Mouse (Mus musculus): ENCODE measurements around the gene Olfr726. TPM values are rescaled to one million over a fixed set of nuclear protein-coding genes. Genes with fewer than 3 reads are reported as not detected.

Gene Olfr726
- total and polyA plus RNA-seq, 3 experiments: 0.27 TPM; not detected in 2

DNA sequence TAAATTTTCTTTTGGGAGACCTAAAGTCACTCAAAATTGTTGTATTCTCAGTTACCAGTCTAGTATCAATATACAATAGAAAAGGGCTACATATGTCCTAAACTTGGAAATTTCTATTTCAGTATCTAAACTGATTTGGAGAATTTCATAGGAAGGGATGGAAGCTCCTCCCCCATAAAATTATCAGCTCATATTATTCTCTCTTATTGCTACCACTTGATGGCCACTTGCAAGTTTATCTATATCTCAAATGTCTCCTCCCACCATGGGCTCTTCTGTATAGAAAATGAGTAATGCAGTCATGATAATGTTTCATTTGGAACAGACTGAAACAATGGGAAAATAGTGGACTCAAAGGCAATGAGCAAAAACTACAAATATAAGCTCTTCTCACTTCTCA is 50.5 kb downstream of the Olfr726 start, which contains the start of gene Olfr725:
TSS of gene Olfr725 (minus strand) at position 101 of the 400 bp plus-strand sequence.
- DNase-seq (ENCODE audit: low spot score): no peak
- TF ChIP-seq GATA1 (IDR thresholded peaks at IDR 0.05; ENCODE audit: borderline replicate concordance, low read length): no peak
- no peak for TF ChIP-seq CTCF (IDR thresholded peaks at IDR 0.05; ENCODE audit: low read depth, low read length)
- TF ChIP-seq GATA2 (IDR thresholded peaks at IDR 0.05; ENCODE audit: borderline replicate concordance, low read depth, low read length): no peak
- no peak for TF ChIP-seq POLR2AphosphoS5 (IDR thresholded peaks at IDR 0.05; ENCODE audit: insufficient replicate concordance, low read depth, low read length)
- TF ChIP-seq TAL1 (conservative IDR thresholded peaks at IDR 0.05; ENCODE audit: low read depth, low read length): no peak
- ATAC-seq (ENCODE audit: extremely low read depth, insufficient number of reproducible peaks, low FRiP score, poor library complexity, severe bottlenecking): no peak
- Histone ChIP-seq H3K27me3 (ENCODE audit: insufficient read depth, low read length) (no peaks in the 10 kb centered on the region), H3K4me1 (ENCODE audit: insufficient read depth, low read depth, low read length) (no peaks in the 10 kb centered on the region), H3K9me3 (replicated peaks) (no peaks in the 10 kb centered on the region), H3K36me3 (replicated peaks) (no peaks in the 10 kb centered on the region), H3K4me3 (ENCODE audit: low read depth, low read length) (no peak within 1 kb of the TSS)

Other genes starting within 250 kb of the Olfr726 start
- gene Olfr722, start 189.0 kb downstream of the Olfr726 start, total RNA-seq (2014; fragmentation: Nextera tagmentation): not detected in 2 replicates
- not detected in 2 replicates for gene Olfr722, start 189.0 kb downstream of the Olfr726 start, total RNA-seq (2017)
- not detected in 2 replicates for gene Olfr722, start 189.0 kb downstream of the Olfr726 start, polyA plus RNA-seq (2012)
- gene Olfr723, start 159.2 kb downstream of the Olfr726 start, total RNA-seq (2014; fragmentation: Nextera tagmentation): not detected in 2 replicates
- gene Olfr723, start 159.2 kb downstream of the Olfr726 start, total RNA-seq (2017): not detected in 2 replicates
- not detected in 2 replicates for gene Olfr723, start 159.2 kb downstream of the Olfr726 start, polyA plus RNA-seq (2012)
- gene Olfr724, start 127.7 kb downstream of the Olfr726 start, total RNA-seq (2014; fragmentation: Nextera tagmentation): not detected in 2 replicates
- not detected in 2 replicates for gene Olfr724, start 127.7 kb downstream of the Olfr726 start, total RNA-seq (2017)
- not detected in 2 replicates for gene Olfr724, start 127.7 kb downstream of the Olfr726 start, polyA plus RNA-seq (2012)
- not detected in 2 replicates for gene Olfr725, start 50.6 kb downstream of the Olfr726 start, total RNA-seq (2014; fragmentation: Nextera tagmentation)
- 0.17 TPM in 1 of 2 replicates, not detected in the other for gene Olfr725, start 50.6 kb downstream of the Olfr726 start, total RNA-seq (2017)
- gene Olfr725, start 50.6 kb downstream of the Olfr726 start, polyA plus RNA-seq (2012): not detected in 2 replicates
- not detected in 2 replicates for gene Olfr727, start 32.2 kb upstream of the Olfr726 start, total RNA-seq (2014; fragmentation: Nextera tagmentation)
- gene Olfr727, start 32.2 kb upstream of the Olfr726 start, total RNA-seq (2017): not detected in 2 replicates
- gene Olfr727, start 32.2 kb upstream of the Olfr726 start, polyA plus RNA-seq (2012): not detected in 2 replicates
- not detected in 2 replicates for gene Olfr728, start 51.7 kb upstream of the Olfr726 start, total RNA-seq (2014; fragmentation: Nextera tagmentation)
- gene Olfr728, start 51.7 kb upstream of the Olfr726 start, total RNA-seq (2017): 0.22 and 0.23 TPM in 2 replicates
- not detected in 2 replicates for gene Olfr728, start 51.7 kb upstream of the Olfr726 start, polyA plus RNA-seq (2012)
- not detected in 2 replicates for gene Olfr729, start 62.0 kb upstream of the Olfr726 start, total RNA-seq (2014; fragmentation: Nextera tagmentation)
- gene Olfr729, start 62.0 kb upstream of the Olfr726 start, total RNA-seq (2017): under 0.01 and 0.05 TPM in 2 replicates
- gene Olfr729, start 62.0 kb upstream of the Olfr726 start, polyA plus RNA-seq (2012): not detected in 2 replicates
- not detected in 2 replicates for gene Olfr730, start 97.2 kb upstream of the Olfr726 start, total RNA-seq (2014; fragmentation: Nextera tagmentation)
- gene Olfr730, start 97.2 kb upstream of the Olfr726 start, total RNA-seq (2017): 0.22 and 0.41 TPM in 2 replicates
- not detected in 2 replicates for gene Olfr730, start 97.2 kb upstream of the Olfr726 start, polyA plus RNA-seq (2012)
- not detected in 2 replicates for gene Olfr731, start 150.9 kb upstream of the Olfr726 start, total RNA-seq (2014; fragmentation: Nextera tagmentation)
- under 0.01 and 0.22 TPM in 2 replicates for gene Olfr731, start 150.9 kb upstream of the Olfr726 start, total RNA-seq (2017)
- not detected in 2 replicates for gene Olfr731, start 150.9 kb upstream of the Olfr726 start, polyA plus RNA-seq (2012)
- not detected in 2 replicates for gene Olfr732, start 193.3 kb upstream of the Olfr726 start, total RNA-seq (2014; fragmentation: Nextera tagmentation)
- gene Olfr732, start 193.3 kb upstream of the Olfr726 start, total RNA-seq (2017): 0.11 TPM in 1 of 2 replicates, not detected in the other
- not detected in 2 replicates for gene Olfr732, start 193.3 kb upstream of the Olfr726 start, polyA plus RNA-seq (2012)
- gene Olfr733, start 210.6 kb upstream of the Olfr726 start, total RNA-seq (2014; fragmentation: Nextera tagmentation): not detected in 2 replicates
- 0.16 TPM in 1 of 2 replicates, not detected in the other for gene Olfr733, start 210.6 kb upstream of the Olfr726 start, total RNA-seq (2017)
- gene Olfr733, start 210.6 kb upstream of the Olfr726 start, polyA plus RNA-seq (2012): not detected in 2 replicates
- not detected in 2 replicates for gene Olfr734, start 235.8 kb upstream of the Olfr726 start, total RNA-seq (2014; fragmentation: Nextera tagmentation)
- gene Olfr734, start 235.8 kb upstream of the Olfr726 start, total RNA-seq (2017): 0.06 and 0.16 TPM in 2 replicates
- not detected in 2 replicates for gene Olfr734, start 235.8 kb upstream of the Olfr726 start, polyA plus RNA-seq (2012)